Mouse (Mus musculus): ENCODE results near the gene Hist1h2bk.

DNA sequence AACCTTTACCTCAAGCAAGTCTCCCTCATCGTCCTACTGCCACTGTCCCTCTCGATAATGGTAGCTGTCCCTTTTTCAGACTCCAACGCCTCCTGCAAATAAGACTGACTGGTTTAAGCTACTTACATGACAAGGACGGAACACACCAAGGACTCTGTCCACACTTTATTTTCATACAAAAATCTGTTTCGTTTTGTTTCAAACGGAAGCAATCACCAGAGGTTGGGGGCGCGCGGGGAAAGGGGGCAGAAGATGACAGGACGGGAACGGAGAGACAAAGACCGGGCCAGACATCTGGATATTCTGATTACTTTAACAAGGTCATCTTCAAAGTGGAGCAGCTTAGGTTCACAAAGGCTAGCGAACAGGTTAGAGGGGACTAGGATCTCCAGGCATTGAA is 22.0 kb upstream of the Hist1h2bk start:
- TF ChIP-seq POLR2A (IDR thresholded peaks at IDR 0.05; ENCODE audit: borderline replicate concordance, control insufficient read depth, low read depth, low read length): no peak
- no peak for TF ChIP-seq CTCF (IDR thresholded peaks at IDR 0.05; ENCODE audit: control insufficient read depth, insufficient read depth, low read length)

All from bone marrow, adult 2 months (tissue).